Mouse (Mus musculus) forebrain, embryonic 15.5 days (tissue): ENCODE data around the gene 4930564D02Rik. TPM values are rescaled to one million over a fixed set of nuclear protein-coding genes. Genes with fewer than 3 reads are reported as not detected.

ENCODE experiments used
- polyA plus RNA-seq: library from polyadenylated mRNA; unstranded; fragments of >200 nt; fragmentation: Nextera tagmentation; extraction: Ambion mirVana; gene quantifications from 2 replicates; pipeline ENCODE4 v1.2.1, GENCODE M21; 2015

Gene 4930564D02Rik
- polyA plus RNA-seq, 1 experiment from 2014 or later: not detected

Other genes with a start within 250 kb of the 4930564D02Rik start
- 7.5 and 7.6 TPM in 2 replicates for gene Mov10, start 248.3 kb upstream of the 4930564D02Rik start, polyA plus RNA-seq
- 36.8 and 40.6 TPM in 2 replicates for gene St7l, start 202.8 kb upstream of the 4930564D02Rik start, polyA plus RNA-seq
- 170 and 176 TPM in 2 replicates for gene Capza1, start 202.3 kb upstream of the 4930564D02Rik start, polyA plus RNA-seq
- gene Wnt2b, start 104.9 kb upstream of the 4930564D02Rik start, polyA plus RNA-seq: 0.61 and 0.76 TPM in 2 replicates
- 54.8 and 61.1 TPM in 2 replicates for gene Cttnbp2nl, start 13.7 kb upstream of the 4930564D02Rik start, polyA plus RNA-seq